Mouse (Mus musculus): ENCODE results near the gene Ccdc54.

GRCm38 (mm10) chr16:50607776-50608562 lies 17.0 kb upstream of the Ccdc54 start:
- TF ChIP-seq POLR2A (IDR thresholded peaks at IDR 0.05; ENCODE audit: borderline replicate concordance, low read depth, low read length) (no peak), CTCF (IDR thresholded peaks at IDR 0.05; ENCODE audit: low read depth, low read length) (no peak)

All from bone marrow macrophage, adult 2 months (primary cell).